Mouse (Mus musculus) neural tube, postnatal 0 days (tissue): Measurements from ENCODE around the gene Eif4g2. TPM values are rescaled to one million over a fixed set of nuclear protein-coding genes. Genes with fewer than 3 reads are reported as not detected.

Experiments used
- polyA plus RNA-seq: library from polyadenylated mRNA; unstranded; fragments of >200 nt; fragmentation: Nextera tagmentation; extraction: Ambion mirVana; gene quantifications from 2 replicates; pipeline ENCODE4 v1.2.1, GENCODE M21; 2015

The Eif4g2 gene
- polyA plus RNA-seq = 500 and 544 TPM in 2 replicates

GRCm38 (mm10) chr7:111082822-111083732 lies at the start of gene Eif4g2:
Gene Eif4g2 (minus strand): TSS chr7:111083030.

GRCm38 (mm10) chr7:111028281-111029045 lies 54.4 kb downstream of the Eif4g2 start, which contains the start of gene Ctr9:
Gene Ctr9 (plus strand): TSS chr7:111028951.

Other genes starting within 250 kb of the Eif4g2 start
- gene Rnf141, start 238.6 kb downstream of the Eif4g2 start, polyA plus RNA-seq = 34.5 and 35.5 TPM in 2 replicates
- 7.8 and 9.9 TPM in 2 replicates for gene Lyve1, start 219.8 kb downstream of the Eif4g2 start, polyA plus RNA-seq
- gene Mrvi1, start 100.6 kb downstream of the Eif4g2 start, polyA plus RNA-seq = 1.2 and 1.5 TPM in 2 replicates
- gene Ctr9, start 54.1 kb downstream of the Eif4g2 start, polyA plus RNA-seq = 55.3 and 59.3 TPM in 2 replicates